Mouse (Mus musculus) cortical plate, adult 2 months (tissue): ENCODE measurements around the gene C1qtnf3.

Source experiments
- CTCF ChIP-seq: fragments of 200-500 bp; IDR thresholded peaks from 2 replicates; pipeline ENCODE4 v1.5.1; 2011; ENCODE audit warnings: mild to moderate bottlenecking, control low read depth, low read length; ENCODE audit not compliant: insufficient read depth; ENCODE audit errors: extremely low read depth
- POLR2A ChIP-seq: fragments of 200-500 bp; IDR thresholded peaks from 2 replicates; pipeline ENCODE4 v1.6.1; 2011; ENCODE audit warnings: mild to moderate bottlenecking, low read length, control low read depth; ENCODE audit not compliant: insufficient read depth; ENCODE audit errors: extremely low read depth

DNA sequence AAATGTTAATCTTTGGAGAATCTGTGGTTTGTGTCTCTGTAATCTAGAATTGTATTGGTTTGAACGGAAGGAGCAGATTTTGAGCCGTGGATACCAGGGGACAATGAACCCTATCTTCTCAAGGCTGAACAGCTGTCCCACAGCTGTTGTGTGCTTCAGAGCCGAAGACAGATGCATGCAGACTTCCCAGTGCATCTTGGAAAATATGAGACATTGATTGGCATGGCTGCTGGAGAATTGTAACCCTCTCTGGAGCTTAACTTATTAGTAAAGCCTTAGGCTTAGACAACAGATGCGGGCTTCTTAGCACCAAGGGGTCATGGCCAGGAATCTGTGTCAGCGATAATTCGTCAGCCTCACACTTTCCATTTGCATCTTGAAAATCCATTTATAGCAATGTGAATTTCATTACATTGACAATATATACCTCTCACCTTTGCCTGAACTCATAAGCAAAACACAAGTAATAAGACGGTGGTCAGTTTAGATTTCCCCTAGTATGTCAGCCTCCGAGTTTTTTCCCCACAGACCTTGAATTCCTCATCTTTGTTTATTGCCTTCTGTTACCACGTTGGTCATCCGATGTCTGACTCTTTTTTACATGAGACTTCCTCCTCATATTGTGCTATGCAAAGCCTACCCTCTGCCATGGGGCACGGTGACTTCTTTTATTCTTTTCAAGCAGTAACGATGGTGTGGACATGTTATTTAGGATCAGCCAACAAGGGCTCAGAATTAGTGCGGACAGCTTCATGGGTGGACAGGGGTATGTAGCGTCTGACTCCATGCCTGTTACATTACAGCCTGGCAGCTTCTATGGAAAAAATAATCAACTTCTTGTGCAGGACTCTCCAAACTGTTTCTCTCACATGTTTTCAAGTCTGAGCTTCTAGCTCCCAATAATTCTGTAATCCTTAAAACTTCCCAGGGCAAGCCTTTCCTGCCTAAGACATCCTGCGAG is 11.7 kb upstream of the C1qtnf3 start:
- TF ChIP-seq POLR2A, result no peak
- TF ChIP-seq CTCF, result no peak
